Mouse (Mus musculus): Measurements from ENCODE around the gene Csf2ra.
"Not testable (repeated sequence)": the region's sequence is repeated elsewhere in the genome, so short reads cannot be mapped to it uniquely, and the experiment has no call there.

The Csf2ra gene

GRCm38 (mm10) chr19:61225526-61226400 is 2.5 kb downstream of the Csf2ra start:
- in situ Hi-C loops (cut with MboI, MseI), result no loop called here

- in situ Hi-C loops (cut with MboI, MseI), result no loop called here
These were observed 3.3 kb downstream of the Csf2ra start for GRCm38 (mm10) chr19:61224678-61225525.

DNA sequence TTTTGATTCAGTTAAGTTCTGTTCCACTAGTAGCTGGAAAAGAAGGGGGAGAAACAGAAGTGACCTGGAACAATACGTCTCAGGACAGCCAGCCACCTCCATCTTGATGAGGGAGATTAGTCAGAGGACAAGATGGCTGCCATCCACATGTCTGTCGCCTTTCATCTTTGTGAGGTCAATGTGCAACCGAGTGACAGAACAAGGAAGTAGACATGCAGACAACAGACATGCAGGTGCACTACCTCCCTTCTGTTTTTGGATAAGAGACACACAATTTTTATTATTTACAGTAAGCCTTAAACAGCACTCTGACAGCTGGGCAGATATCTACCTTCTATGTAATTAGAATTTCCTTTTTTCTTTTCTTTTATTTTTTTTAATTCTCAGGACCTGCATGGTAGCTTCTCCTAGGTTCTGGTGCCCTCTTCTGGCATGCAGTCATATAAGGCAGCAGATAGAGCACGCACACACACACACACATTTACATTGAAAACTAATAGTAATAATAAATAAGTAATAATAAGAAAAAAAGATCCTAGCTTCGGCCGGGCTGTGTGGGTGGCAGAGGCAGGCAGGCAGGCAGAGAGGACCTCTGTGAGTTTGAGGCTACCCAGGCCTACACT is 4.4 kb downstream of the Csf2ra start:
- in situ Hi-C loops (cut with MboI, MseI), result no loop called here

- in situ Hi-C loops (cut with MboI, MseI), result not testable (repeated sequence)
These were observed 20.7 kb downstream of the Csf2ra start for GRCm38 (mm10) chr19:61207506-61207905.

DNA sequence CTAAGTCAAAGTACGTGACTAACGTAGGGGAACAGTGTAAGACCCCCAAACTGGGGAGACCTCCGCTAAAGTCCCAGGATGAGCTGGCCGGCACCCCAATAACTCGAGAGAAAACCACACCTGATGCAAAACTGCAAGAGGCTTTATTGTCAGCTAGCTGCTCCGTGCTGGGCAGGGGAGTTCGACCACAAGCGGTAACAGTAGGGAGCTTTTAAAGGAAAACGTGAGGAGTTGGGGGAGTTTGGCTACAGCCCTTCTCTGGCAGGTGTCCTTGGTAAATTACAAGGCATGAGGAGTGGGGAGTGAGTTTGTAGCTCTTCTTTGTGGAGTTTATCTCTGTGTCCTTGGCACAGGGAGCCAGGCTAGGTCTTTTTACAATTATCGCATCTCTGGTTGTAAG is 28.4 kb downstream of the Csf2ra start:
- in situ Hi-C loops (cut with MboI, MseI), result loop anchor here (5.0 kb wide), 1 partner anchor 67 kb away; no protein-coding TSS in a partner anchor

GRCm38 (mm10) chr19:61199316-61199715 is 28.9 kb downstream of the Csf2ra start:
- in situ Hi-C loops (cut with MboI, MseI), result loop anchor here (5.0 kb wide), 1 partner anchor 68 kb away; no protein-coding TSS in a partner anchor

DNA sequence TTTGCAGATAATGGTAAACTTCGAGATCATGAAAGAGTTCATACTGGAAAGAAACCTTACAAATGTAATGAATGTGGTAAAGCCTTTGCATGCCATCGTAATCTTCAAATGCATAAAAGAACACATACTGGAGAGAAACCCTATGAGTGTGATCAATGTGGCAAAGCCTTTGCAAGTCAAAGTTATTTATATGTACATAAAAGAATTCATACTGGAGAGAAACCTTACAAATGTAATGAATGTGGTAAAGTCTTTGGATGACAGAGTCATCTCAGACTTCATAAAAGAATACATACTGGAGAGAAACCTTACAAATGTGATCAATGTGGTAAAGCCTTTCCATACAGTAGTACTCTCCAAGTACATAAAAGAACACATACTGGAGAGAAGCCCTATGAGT is 44.6 kb downstream of the Csf2ra start, which contains the start of gene Gm6020:
Gene Gm6020, plus strand, starts transcription at position 301 of the 400 bp plus-strand sequence.
- in situ Hi-C loops (cut with MboI, MseI), result not testable (repeated sequence)

DNA sequence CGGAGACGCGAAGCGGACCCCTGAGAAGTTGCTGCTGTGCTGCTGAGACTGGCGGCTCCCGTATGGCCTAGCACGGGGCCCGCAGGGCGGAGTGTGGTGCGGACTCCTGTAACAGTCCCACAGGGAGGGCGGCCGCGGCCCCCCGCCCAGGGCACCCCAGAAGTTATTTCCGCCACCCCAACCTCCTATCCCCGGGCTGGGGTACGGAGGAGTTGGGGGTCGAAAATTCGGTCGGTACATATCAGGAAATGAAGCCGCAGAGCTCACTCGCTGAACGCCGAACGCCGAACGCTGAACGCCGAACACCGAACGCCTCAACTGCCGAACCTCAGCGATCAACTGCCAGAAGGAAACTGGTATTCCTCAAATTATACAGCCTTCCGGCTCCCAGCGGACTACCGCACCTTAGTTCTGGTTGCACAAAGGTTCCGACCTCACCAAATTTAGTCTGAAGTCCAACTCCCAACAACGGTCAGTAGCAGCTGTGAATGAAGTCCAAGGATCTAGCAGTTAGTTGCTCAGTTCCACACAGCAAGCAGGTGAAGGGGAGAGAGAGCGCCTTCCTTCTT is 52.4 kb downstream of the Csf2ra start, which contains the start of gene Gm7102:
Gene Gm7102, minus strand, starts transcription at position 554 of the 569 bp plus-strand sequence.
- in situ Hi-C loops (cut with MboI, MseI), result loop anchor here in 1 of 2 experiments (10.0 kb wide), 1 partner anchor 1181 kb away; no protein-coding TSS in a partner anchor

Data from T-helper 17 cell (primary cell).